Mouse (Mus musculus) brain, embryonic 18.5 days (tissue): ENCODE results near the gene Aven.
"Not testable (repeated sequence)": the region's sequence is repeated elsewhere in the genome, so short reads cannot be mapped to it uniquely, and the experiment has no call there.

Experiments used
- DNase-seq: peaks from one replicate; pipeline ENCODE4 v3.0.0-alpha.2; 2012; ENCODE audit warnings: low read depth, low spot score

Gene Aven

DNA sequence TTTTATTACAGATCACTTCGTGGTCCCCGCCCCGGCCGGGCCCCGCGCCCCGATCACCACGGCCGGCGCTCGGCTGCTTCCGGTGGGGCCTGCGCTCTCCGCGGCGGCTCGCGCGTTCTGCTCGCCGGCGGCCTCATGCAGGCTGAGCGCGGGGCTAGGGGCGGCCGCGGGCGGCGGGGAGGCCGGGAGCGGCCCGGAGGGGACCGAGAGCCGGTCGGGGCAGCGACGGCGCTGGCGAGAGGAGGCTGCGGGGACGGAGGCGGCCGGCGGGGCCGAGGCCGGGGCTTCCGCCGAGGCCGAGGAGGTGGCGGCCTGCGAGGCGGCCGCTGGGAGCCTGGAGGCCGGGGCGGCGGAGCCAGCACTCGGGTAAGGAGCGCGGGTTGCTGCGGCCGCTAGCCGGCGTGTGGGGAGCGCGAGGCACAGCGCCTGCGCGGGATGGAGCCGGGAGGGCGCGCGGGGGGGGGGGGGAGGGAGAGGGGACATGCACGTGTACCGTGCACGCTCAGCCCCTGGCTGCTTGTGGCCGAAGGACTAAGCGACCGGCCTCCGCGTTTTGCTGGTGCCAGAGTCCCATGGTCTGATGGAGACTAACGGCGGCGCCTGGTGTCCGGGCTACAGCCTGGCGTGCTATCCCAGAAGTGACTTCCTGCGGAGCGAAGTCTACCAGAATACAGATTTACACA, at the start of gene Aven:
TSS of gene Aven (plus strand) at position 109 of the 683 bp plus-strand sequence.
- peak; percentile 52 for DNase-seq

DNA sequence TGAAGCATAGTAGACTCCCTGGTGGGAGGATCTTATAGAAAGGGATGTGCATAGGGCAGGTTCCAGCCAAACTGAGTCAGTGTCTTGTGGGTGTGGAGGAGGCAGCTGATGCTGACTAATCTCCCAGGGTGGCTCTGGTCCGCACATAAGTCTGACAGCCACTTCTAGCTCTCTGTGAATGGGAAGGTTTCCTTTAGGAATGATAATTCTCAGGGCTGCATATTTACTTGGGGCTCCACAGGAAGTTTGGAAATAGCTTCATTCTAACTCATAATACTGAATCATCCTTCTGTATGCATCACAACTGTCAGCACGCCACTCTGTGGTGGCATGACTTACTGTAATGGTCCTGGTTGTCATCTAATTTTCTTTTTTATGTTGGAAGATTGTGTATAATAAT, 49.3 kb upstream of the Aven start:
- no peak for DNase-seq

DNA sequence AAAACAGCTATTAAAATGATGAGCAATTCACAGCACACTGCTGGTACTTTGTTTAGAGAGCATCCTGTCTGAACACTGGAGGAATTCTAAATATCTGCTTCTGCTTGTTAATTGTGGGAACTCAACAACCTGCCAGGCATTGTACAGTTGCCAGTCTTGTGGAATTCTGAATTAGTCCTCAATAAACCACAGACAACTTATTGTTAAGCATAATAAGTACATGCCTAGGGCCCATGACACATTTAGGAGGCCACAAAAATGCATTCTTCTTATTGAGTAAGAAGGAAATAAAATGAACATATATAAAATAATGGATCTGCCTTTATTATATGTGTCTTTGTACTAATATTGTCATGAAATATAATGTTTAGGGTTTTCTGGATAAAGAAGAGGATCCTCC, 47.3 kb upstream of the Aven start:
- DNase-seq = no peak

DNA sequence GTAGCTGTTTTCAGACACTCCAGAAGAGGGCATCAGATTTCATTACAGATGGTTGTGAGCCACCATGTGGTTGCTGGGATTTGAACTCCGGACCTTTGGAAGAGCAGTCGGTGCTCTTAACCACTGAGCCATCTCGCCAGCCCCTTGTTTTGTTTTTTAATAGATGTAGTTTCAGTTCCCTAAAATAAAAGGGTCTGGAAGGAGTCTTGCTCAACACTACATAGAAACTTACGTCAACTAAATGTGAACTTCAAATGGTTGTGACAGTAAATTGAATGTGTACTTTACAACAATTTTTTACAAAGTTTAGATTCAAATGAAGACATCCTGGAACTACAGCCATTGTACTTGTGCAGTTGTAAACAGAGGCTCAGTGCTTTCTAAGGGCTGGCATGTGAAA, 44.7 kb upstream of the Aven start:
- not testable (repeated sequence) for DNase-seq

DNA sequence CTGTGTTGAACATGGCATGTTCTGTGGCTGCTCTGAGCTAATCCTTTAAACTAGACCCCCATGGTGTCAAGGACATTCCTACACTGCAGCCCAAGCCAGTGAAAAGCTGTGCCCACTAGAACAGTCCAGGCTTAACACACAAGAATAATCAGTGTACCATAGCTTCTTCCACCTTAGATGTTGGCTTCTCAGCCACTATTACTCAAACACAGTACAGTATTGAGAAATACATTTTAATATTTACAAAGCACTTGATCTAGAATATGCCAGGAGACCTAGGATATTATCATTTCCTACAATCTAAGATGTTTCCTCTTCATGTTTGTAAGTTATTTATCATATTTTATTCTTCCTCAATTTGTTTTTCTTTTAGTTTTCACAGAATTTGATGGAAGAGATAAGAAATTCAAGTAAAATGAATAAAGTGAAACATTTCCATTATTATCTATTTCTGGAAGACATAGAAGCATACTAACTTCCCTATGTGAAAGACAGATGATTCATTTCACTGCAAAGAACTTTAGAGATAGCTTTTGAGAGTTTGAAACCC, 44.2 kb upstream of the Aven start:
- DNase-seq = no peak

DNA sequence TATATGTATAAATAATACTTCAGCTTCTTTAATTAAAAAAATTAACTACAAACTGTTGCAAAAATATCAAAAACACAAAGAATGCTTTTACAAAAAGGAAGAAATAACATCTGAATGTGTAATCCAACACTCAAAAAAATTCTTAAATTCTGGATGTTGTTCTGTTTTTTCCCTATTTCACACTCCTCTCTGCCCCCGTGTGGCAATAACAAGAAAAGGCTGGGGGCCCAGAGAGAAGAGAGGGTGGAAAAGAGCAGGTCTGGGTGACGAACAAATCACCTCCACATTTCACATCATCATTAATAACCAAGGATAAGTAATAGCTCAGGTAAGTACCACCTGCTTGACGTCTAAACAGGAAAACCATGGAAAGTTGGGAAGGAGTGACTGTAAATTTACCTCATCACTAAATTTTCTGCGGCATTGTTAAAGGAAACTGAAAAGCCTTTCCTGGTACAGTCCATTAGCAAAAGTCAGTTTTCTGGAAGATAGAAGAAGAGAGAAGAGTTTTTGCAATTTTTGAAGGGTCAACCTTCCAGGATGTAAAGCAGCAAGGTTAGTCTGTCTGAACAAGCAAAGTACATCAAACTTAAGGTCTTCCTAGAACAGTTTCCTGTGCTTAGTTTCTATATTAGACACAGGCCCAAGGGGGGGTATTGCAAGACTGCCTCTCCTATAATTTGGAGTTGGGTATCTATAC, 43.0 kb upstream of the Aven start:
- DNase-seq = no peak

DNA sequence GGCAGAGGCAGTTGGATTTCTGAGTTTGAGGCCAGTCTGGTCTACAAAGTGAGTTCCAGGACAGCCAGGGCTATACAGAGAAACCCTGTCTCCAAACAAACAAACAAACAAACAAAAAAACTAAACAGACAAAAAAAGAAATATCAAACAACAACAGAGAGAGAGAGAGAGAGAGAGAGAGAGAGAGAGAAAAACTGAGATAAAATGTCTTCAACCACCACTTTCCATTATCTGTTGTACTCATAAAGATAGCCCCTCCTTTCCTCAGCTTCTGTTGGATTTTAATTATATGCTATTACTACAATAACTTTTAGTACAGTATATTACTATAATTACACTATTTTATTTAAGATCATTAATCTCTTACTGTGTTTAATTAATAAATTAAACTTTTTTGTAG, 40.3 kb upstream of the Aven start:
- not testable (repeated sequence) for DNase-seq

DNA sequence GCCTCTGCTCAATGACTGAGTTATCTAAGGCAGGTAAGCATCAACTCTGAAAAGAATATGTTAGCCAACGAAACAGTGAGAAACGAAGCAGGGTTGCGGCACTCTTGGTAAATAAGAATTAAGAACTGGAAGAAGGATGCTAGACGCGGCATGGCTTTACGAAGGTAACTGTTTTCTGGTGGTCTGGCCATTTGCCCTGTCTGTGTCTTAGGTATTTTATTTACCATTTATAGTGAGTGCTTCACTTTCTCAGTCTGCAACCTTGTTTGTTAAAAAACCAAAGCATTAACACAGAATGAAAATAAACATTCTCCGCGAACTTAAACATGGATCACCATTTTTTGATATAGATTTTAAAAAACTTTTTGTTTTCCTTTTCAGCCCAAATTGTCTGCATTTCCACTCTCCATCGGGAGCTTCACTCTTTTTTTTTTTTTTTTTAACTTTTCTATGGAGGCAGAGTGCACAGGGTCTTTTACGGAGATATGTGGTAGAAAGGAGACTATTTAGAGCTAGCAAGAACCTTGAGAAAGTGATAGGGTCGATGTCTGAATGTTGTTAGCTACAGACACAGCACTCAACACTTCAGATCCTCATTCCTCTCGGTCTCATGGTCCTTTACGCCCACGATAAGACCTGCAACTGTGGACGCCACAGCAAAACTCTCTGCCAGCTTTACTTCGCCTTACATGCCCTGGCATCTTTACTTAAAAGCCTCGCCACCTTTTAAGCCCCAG, 38.5 kb upstream of the Aven start:
- DNase-seq = no peak

DNA sequence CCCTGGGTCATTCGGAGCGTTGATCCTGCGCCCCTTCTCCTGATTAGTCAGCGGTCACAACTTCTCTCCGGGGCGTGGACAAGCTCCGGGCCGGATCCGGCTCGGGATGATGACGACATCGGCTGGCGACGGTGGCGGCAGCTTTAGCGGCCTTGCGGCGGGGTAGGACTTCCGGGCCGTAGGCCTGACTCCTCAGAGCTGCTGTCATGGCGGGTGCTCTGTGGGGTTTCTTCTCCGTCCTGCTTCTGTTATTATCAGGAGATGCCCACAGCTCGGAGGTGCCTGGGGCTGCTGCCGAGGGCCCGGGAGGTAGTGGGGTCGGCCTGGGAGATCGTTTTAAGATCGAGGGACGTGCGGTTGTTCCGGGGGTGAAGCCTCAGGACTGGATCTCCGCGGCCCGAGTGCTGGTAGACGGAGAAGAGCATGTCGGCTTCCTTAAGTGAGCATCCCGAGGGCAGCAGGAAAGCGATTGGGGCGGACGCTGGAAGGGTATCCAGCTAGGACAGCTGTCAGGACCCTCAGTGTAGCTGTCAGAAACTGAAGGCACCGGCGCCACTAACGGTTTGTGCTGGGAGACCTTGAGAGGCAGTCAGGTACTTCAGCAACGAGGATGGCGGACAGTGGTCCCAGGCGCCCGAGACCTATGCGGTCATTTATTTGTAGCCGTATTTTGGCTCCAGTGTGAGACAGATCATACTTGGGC, 37.8 kb upstream of the Aven start, which contains the start of gene Emc7:
TSS of gene Emc7 (plus strand) at position 136 of the 703 bp plus-strand sequence.
- peak; percentile 85 for DNase-seq

DNA sequence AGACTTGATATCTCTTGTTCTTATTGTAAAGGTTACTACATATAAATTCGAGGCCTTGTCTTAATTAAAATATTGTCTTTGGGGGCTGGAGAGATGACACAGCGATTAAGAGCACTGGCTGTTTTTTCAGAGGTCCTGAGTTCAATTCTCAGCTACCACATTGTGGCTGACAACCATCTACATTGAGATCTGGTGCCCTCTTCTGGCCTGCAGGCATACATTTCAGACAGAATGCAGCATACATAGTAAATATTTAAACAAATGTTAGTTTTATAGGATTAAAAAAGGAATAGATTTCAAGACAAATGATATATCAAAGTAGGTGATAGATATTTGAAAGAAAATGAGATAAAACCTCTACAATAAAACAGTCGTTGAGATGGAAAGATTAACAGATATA, 32.2 kb upstream of the Aven start:
- DNase-seq = no peak

DNA sequence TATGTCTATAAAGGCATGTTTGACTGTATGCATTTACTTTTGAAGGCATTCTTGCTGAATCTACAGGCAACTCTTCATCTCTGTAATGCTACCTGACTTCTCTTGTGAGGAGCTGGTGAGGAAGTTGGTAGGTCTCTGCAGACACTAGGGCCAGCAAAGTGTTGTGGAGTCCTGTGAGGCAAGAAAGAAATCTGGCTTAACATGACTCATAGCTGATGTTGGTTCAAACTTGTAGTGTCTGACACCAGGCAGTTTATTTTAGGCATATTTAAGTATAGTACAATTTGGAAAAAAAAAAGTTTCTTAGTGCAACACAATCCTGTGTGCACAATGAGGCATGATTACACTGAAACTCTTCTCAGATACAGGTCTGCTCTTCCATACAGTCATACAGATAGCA, 23.2 kb upstream of the Aven start:
- DNase-seq = no peak

DNA sequence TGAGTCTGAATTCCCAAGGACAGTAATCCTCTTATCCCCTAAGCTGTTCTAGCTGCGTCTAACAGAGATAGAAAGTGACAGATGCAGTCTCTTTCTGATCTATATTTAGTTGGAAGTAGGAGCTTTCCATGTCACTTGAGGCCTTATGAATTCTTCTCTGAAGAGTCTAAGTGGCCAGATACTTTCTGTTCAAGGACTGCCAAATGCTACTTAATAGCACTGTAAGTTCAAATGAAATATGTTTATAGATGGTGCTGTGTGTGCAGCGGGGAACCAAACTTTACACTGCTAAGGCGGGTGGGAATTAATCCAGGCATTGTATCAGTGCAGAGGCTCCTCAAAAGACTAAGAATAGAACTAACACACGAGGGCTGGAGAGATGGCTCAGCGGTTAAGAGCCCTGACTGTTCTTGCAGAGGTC, 21.8 kb upstream of the Aven start:
- DNase-seq = no peak

DNA sequence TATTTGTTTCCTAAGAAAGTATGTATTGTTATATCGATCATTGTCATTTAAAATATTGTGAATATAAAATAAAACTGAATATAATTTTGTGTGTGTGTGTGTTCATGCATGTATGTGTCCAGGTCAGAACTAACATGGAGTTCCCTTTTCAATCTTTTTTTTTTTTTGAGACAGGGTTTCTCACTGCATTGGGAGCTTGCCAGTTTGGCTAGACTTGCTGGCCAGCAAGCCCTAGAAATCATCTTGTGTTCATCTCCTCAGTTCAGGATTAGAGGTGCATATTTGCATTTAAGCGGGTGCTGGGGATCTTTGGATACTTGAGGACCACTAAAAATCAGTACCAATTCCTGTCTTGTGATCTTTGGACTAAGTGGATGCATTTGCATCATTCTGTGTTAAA, 20.7 kb upstream of the Aven start:
- no peak for DNase-seq

DNA sequence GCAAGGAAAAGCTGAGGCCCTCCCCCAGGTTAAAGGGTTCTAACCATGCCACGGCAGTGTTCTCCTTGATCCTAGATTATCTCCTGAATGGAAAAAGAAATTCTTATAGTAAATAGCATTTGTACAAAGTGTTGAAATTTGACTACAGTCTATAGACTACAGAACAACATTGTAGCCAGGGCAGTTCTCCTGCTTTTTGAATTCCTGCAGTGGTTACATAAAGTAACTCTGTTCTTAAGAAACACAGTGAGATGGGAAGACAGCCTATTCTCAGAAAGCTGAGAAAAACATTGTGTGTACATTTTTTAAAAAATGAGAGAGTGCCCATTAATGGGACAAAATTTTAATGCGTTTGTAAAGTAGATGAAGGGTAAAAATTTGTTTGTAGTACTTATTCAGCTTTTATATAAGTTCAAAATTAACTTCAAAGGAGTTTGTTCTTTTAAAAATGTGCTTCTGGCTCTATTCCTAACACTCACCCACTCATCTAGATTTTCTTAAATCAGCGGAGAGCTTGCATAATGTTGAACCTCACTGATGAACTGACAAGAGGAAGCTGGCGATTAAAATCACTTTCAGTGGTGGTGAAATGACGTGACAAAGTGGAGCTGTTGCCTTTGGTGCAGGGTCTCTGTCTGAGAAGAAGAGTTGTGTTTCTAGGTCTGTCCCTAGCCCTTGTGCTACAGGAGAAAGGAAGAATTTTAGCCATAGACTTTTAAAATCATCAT, 17.6 kb upstream of the Aven start:
- DNase-seq = no peak

DNA sequence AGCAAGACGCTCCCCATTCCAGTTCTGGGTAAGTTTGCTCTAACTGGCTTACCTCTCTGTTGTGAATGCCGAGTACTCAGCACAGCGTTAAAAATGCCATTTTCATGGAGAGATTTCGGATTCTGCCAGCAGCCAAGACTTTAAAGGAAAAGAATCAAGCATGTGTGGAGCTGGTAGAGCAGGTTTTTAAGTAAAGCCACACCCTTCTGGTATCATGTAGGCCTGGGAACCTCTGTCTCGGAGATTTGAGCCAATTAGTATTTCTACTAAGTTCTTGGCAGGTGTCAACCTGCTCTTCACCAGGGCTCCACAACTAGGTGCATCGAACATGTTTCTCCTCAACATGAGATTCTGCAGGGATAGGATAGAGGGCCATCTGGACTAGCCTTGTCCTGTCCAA, 16.2 kb upstream of the Aven start:
- DNase-seq = no peak

DNA sequence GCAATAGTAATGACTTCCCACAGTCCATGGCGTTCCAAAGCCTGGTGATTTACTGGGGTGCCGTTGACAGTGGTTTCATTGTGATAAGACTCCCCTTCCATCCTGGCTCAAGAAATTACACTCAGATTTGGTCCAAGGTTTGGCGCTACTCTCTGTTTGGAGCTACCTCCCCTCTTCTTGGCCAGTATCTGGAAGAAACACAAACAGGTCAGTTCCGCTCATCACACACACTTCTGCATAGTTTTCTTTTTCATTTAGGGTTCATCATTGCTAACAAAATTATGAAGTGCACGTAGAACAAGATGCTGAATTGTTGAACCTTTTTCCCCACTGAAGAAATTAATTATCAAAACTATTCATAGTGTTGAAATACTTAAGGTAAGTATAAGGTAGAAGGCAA, 12.1 kb upstream of the Aven start, which contains the start of gene Chrm5:
TSS of gene Chrm5 (minus strand) at position 101 of the 400 bp plus-strand sequence.
- DNase-seq = no peak

DNA sequence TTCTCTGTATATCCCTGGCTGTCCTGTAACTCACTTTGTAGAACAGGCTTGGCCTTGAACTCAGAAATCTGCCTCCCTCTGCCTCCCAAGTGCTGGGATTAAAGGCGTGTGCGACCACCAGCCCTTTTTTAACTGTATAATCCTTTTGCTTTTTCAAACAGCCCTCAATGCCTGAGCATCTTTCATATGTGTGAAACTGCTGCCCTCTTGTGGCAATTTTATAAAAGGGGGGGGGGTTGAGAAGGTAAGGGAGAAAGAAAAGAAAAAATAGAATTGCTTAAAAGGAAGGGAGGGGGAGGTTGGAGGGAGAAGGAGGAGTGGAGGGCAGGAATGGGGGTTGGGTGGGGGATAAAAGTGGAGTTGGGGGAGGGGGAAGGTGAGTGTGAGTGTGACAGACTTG, 11.2 kb upstream of the Aven start:
- DNase-seq = no peak

DNA sequence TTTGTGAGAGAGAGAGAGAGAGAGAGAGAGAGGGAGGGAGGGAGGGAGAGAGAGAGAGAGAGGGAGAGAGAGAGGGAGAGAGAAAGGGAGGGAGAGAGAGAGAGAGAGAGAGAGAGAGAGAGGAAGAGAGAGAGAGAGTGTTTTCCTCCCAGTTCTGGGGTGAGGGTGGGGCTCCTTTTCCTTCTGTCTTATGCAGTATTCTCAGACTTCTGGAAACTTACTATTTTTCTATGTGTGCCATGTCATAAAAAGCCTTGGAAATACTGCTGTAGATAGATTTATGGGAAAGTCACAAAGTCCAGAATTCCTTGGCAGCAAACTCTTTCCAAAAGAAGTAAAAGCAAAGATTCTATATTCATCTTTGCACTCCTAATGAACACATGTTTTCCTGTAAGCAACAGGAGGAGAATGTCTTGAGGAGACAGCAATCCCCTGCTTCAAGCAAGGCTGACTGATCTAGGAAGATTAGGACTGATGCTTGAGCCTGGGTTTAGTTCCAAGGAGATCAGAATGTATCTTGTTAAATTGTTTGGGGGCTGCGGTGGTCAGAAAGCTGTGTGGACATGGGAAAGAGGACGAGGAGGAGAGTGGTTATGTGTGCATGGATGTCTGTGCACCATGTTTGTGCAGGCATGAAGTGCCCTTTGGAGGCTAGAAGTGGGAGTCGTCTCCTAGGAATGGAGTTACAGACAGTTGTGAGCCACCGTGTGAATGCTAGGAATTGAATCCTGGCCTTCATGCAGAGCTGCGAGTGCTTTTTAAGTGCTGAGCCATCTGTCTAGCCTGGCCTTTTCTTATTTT, 10.0 kb upstream of the Aven start:
- DNase-seq = no peak

DNA sequence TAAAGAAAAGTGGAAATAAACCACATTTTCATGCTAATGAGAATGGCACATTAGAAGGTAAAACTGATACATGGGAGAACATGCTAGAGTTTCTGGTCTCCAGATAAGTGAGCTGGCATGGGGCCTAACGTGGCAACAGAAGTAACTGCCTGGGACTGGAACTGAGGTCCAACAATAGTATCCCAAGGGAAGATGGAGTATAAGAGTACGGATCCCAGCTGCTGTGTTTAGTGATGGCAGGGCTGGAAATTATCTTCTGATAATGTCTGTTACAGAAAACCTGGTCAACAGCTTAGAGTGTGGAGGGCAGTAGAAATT, 9.5 kb upstream of the Aven start:
- DNase-seq = no peak

DNA sequence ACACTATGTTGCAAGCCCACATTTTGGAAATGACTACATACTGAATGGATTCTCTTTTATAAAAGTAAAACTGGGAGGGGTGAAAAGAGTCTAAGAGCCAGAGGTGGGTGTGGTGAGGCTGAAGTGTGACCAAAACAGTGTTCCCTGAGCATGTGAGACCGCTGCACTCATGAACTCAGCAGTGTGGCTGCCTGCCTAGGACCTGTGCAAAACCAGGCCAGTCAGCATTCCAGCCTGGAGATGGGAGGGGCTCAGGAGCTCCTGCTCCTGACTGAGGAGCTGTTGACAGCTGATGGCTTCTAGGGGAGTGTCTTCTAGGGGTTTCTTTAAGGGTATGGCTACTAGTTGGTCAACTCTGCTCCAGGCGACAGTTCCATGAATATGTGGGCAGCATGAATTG, 7.9 kb upstream of the Aven start:
- DNase-seq = no peak
